Comparison of ENCODE assay signal across 23 mouse cellular contexts in genomic region chr7:66253975-66254651, GRCm38 (mm10).
DNase-seq lines count a peak whose midpoint lies in the region; ATAC-seq and TF ChIP-seq lines count a peak whose summit lies in the region.
"Had no signal": no experiment of that assay in that cellular context is flagged by ENCODE, and none has a peak within 500 bp of the region (broad histone marks: within the 10 kb centered on the region; RNA-seq: fewer than 3 reads in every experiment).

No protein-coding gene starts in this region.

- H3K4me1 ChIP-seq in heart, embryonic 11.5 days (ENCODE audit: control insufficient read depth, insufficient read depth, low read length), result peaks cover 22% of the 10 kb centered on the region
- H3K4me1 ChIP-seq in liver, adult 2 months (ENCODE audit: control insufficient read depth, insufficient read depth, low read length), result no peaks in the 10 kb centered on the region
- H3K4me1 ChIP-seq: midbrain, embryonic 13.5 days had no signal

- intact Hi-C loops in heart, postnatal 25 days (cut with DNase I), result no loop called here

- no peak overlapping the region for H3K4me2 ChIP-seq in heart, embryonic 11.5 days
- H3K4me2 ChIP-seq: embryonic facial prominence, embryonic 13.5 days; hindbrain, embryonic 13.5 days; midbrain, embryonic 13.5 days; neural tube, embryonic 13.5 days had no signal

- no peak overlapping the region for H3K4me3 ChIP-seq in heart, embryonic 11.5 days (ENCODE audit: low read depth, low read length)
- no peak overlapping the region for H3K4me3 ChIP-seq in liver, adult 2 months (ENCODE audit: insufficient read depth, low read depth, low read length)
- H3K4me3 ChIP-seq: embryonic facial prominence, embryonic 13.5 days; heart, adult 2 months; hindbrain, embryonic 13.5 days; limb, embryonic 10.5 days; midbrain, embryonic 13.5 days; neural tube, embryonic 13.5 days had no signal

- no peaks in the 10 kb centered on the region for H3K9me3 ChIP-seq in heart, embryonic 11.5 days (replicated peaks; ENCODE audit: control insufficient read depth, low read length)
- H3K9me3 ChIP-seq: embryonic facial prominence, embryonic 13.5 days; G1E; hindbrain, embryonic 13.5 days; limb, embryonic 10.5 days; midbrain, embryonic 13.5 days; neural tube, embryonic 13.5 days had no signal

- TF ChIP-seq CTCF in liver, adult 2 months (IDR thresholded peaks at IDR 0.05; ENCODE audit: low read depth, low read length), result no peak

- DNase-seq in cerebellum, postnatal 14 days, result peak; percentile 60 to 70
- DNase-seq in cerebellum, postnatal 4 days (ENCODE audit: low spot score in 2 of 2), result no peak
- DNase-seq in heart, postnatal 25 days (ENCODE audit: low spot score), result no peak
- DNase-seq in brain, adult 2 months (ENCODE audit: low read depth, low spot score), result peak; percentile 65
- DNase-seq in liver, adult 2 months (ENCODE audit: extremely low read depth, low read depth, low spot score), result peak; percentile 17
- DNase-seq in frontal cortex, postnatal 10 days (ENCODE audit: low spot score in 2 of 2), result no peak
- DNase-seq in kidney, adult 18-20 months, result no peak
- DNase-seq: adrenal gland, postnatal 14 days; forebrain, postnatal 0 days; kidney, adult 8-10 months; kidney, postnatal 36 days had no signal

- H3K9ac ChIP-seq in heart, embryonic 11.5 days (ENCODE audit: low read depth, low read length), result no peak overlapping the region
- H3K9ac ChIP-seq in liver, adult 2 months (ENCODE audit: low read depth, low read length), result no peak overlapping the region
- H3K9ac ChIP-seq: embryonic facial prominence, embryonic 13.5 days; forebrain, postnatal 0 days; hindbrain, embryonic 13.5 days; liver, embryonic 14.5 days; midbrain, embryonic 13.5 days; neural tube, embryonic 13.5 days had no signal

- no peak for TF ChIP-seq POLR2A in liver, adult 2 months (IDR thresholded peaks at IDR 0.05; ENCODE audit: extremely low read depth, insufficient read depth, low read length)

- H3K79me2 ChIP-seq in liver, adult 2 months (ENCODE audit: control insufficient read depth, insufficient read depth, low read length), result no peaks in the 10 kb centered on the region

- 0 out of 2 replicates have a peak, but pooled peaks have one; percentile 16 for ATAC-seq in heart, embryonic 11.5 days (replicated peaks; ENCODE audit: insufficient number of reproducible peaks, low FRiP score, low TSS enrichment)
- ATAC-seq: activated CD4-positive, CD25-positive, alpha-beta regulatory T cell, adult 4 months; forebrain, postnatal 0 days; inflammation-experienced regulatory T-cells, adult 6 months; midbrain, embryonic 13.5 days had no signal

- H3K27me3 ChIP-seq in heart, embryonic 11.5 days (ENCODE audit: control insufficient read depth, insufficient read depth, low read length), result no peaks in the 10 kb centered on the region
- no peaks in the 10 kb centered on the region for H3K27me3 ChIP-seq in liver, adult 2 months (ENCODE audit: control insufficient read depth, insufficient read depth, low read length)
- H3K27me3 ChIP-seq: embryonic facial prominence, embryonic 13.5 days; hindbrain, embryonic 13.5 days; midbrain, embryonic 13.5 days; neural tube, embryonic 13.5 days had no signal

- 42% methylated on average over 8 of the region's 8 CpGs for WGBS in heart, embryonic 11.5 days (ENCODE audit: insufficient replicate concordance)
- 76% methylated on average over 8 of the region's 8 CpGs for whole genome bisulfite sequencing in liver, adult 2 months

- H3K27ac ChIP-seq in heart, embryonic 11.5 days (ENCODE audit: low read depth, low read length), result peak overlapping the region; percentile 35; the same call in 1 of the 2 replicates
- peak overlapping the region; percentile 39; the same call in 1 of the 2 replicates for H3K27ac ChIP-seq in liver, adult 2 months (replicated peaks; ENCODE audit: insufficient read depth, low read depth, low read length)
- H3K27ac ChIP-seq: embryonic facial prominence, embryonic 13.5 days; heart, adult 2 months; hindbrain, embryonic 13.5 days; limb, embryonic 10.5 days; liver, embryonic 14.5 days; macrophage; midbrain, embryonic 13.5 days; neural tube, embryonic 13.5 days had no signal

- no peaks in the 10 kb centered on the region for H3K36me3 ChIP-seq in heart, embryonic 11.5 days (ENCODE audit: control insufficient read depth, insufficient read depth, low read length)
- H3K36me3 ChIP-seq in liver, adult 2 months (ENCODE audit: control insufficient read depth, insufficient read depth, low read length), result no peaks in the 10 kb centered on the region
- H3K36me3 ChIP-seq: G1E; hindbrain, embryonic 13.5 days; limb, embryonic 10.5 days; midbrain, embryonic 13.5 days; neural tube, embryonic 13.5 days had no signal

Comparison
In these comparisons a context has a peak if more than half of its experiments do, and no peak if none do; other contexts are left out.
1. DNase-seq: peak in cerebellum, postnatal 14 days (2 of 2), brain, adult 2 months (single experiment) and liver, adult 2 months (single experiment); none in cerebellum, postnatal 4 days (0 of 2), heart, postnatal 25 days (single experiment), frontal cortex, postnatal 10 days (0 of 2) and kidney, adult 18-20 months (single experiment).